Mouse (Mus musculus) G1E (cell line): Measurements from ENCODE around the gene Flt3l.

ENCODE experiments used
- CTCF ChIP-seq: IDR thresholded peaks from 2 replicates; pipeline ENCODE4 v1.5.1; 2012; ENCODE audit warnings: low read depth, low read length, inconsistent platforms, mixed read lengths
- GATA1 ChIP-seq: IDR thresholded peaks from 2 replicates; pipeline ENCODE4 v1.6.1; 2012; ENCODE audit warnings: borderline replicate concordance, low read length, inconsistent platforms, mixed read lengths
- POLR2AphosphoS5 ChIP-seq: IDR thresholded peaks from 2 replicates; pipeline ENCODE4 v1.6.1; 2012; ENCODE audit warnings: low read depth, low read length, inconsistent platforms; ENCODE audit not compliant: insufficient replicate concordance
- TAL1 ChIP-seq: conservative IDR thresholded peaks from 2 replicates; pipeline ENCODE4 v1.6.1; 2012; ENCODE audit warnings: low read depth, low read length, inconsistent platforms, mixed read lengths

DNA sequence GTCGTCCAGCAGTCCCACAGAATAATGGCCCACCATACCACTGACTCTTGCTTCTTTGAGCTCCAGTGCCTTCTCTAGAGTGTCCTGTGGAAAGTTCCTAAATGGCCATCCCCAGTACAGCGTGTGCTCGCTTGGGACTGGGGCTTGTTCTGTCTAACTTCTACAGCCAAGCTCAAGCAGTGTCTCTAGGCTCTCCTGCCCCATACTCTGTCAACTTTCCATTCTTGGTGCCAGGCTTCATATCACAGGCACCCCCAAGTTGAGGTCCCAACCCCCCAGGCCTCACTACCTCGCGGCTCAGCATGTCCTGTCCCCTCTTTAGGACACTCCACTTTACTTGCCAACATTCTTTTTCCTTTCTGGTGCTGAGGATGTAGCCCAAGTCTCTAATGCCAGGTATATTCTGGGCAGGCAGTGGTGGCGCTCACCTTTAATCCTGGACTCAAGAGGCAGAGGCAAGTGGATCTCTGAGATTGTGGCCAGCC, 24.1 kb upstream of the Flt3l start:
- no peak for TF ChIP-seq CTCF
- no peak for TF ChIP-seq GATA1
- no peak for TF ChIP-seq TAL1
- TF ChIP-seq POLR2AphosphoS5, result no peak
